ENCODE assay signal across 7 mouse cellular contexts in the genomic region with DNA sequence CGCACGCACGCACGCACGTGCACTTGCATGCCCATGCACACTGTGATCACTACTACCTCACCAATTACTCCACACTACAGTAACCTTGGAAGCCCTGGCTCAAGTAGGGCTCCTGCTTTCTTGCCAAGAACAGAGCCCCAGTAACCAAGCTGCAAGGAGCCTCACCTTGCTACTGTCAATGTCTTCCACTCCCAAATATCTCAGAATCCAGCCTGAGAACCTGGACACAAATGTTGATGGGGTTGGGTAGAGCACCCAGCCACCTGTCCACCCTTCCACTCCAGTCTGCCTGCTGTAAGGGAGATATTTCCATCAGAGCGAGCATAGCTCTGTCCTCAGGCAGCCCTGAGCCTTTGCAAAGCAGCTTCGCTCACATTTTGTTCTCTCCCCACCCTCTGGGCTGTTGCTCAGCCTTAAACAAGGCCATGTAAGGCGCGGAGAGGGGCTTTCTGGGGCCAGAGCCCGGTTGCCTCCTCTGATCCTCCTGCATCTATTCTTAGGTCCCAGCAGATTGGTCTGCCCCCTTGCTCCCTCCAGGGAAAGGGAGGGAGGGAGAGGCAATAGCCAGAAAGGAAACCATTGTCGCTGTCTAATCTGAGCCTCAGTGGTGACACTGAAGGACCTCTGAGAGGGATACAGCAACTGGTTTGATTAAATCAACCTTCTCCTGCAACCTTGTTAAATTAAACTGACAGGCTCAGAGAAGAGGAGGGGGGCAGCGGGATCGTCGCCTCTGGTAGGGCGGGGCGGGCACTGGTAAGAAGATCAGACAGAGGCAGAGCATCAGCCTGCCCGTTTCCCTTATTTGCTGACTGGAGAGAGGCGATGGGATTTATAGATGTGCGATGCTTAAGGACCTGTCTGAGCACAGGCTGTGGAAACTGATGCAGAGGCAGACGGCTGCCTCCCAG. TPM values are rescaled to one million over a fixed set of nuclear protein-coding genes. Genes with fewer than 3 reads are reported as not detected.
DNase-seq lines count a peak whose midpoint lies in the region; ATAC-seq and TF ChIP-seq lines count a peak whose summit lies in the region.

No protein-coding gene starts in this region.

- H3K9me3 ChIP-seq in lung, embryonic 16.5 days (ENCODE audit: control insufficient read depth, low read length): no peaks in the 10 kb centered on the region
- H3K9me3 ChIP-seq in lung, postnatal 0 days (ENCODE audit: low read length): no peaks in the 10 kb centered on the region
- no peaks in the 10 kb centered on the region for H3K9me3 ChIP-seq in embryonic facial prominence, embryonic 11.5 days (replicated peaks; ENCODE audit: control insufficient read depth, low read length)
- no peaks in the 10 kb centered on the region for H3K9me3 ChIP-seq in hindbrain, embryonic 10.5 days
- no peaks in the 10 kb centered on the region for H3K9me3 ChIP-seq in neural tube, embryonic 12.5 days

- TF ChIP-seq EP300 in lung, postnatal 0 days (IDR thresholded peaks at IDR 0.05): no peak

- peak; percentile 39 for ATAC-seq in lung, embryonic 16.5 days (ENCODE audit: low read depth)
- no peak for ATAC-seq in lung, postnatal 0 days
- ATAC-seq in embryonic facial prominence, embryonic 11.5 days (replicated peaks; ENCODE audit: insufficient number of reproducible peaks, low FRiP score, low TSS enrichment, low read depth): peak; percentile 26
- peak; percentile 48; the same call in 1 of the 2 replicates for ATAC-seq in neural tube, embryonic 12.5 days (ENCODE audit: low FRiP score, low read depth)
- no peak for ATAC-seq in erythroid progenitor cell, adult 5-6 weeks (replicated peaks; ENCODE audit: low FRiP score, poor library complexity, severe bottlenecking)

- WGBS in lung, embryonic 16.5 days: 35% methylated on average over 20 of the region's 20 CpGs
- WGBS in lung, postnatal 0 days: 41% methylated on average over 19 of the region's 20 CpGs
- 27% methylated on average over 20 of the region's 20 CpGs for WGBS in embryonic facial prominence, embryonic 11.5 days
- WGBS in hindbrain, embryonic 10.5 days: 36% methylated on average over 20 of the region's 20 CpGs
- WGBS in neural tube, embryonic 12.5 days: 37% methylated on average over 20 of the region's 20 CpGs

- no peak for DNase-seq in lung, postnatal 0 days (ENCODE audit: low spot score)
- DNase-seq in embryonic facial prominence, embryonic 11.5 days (ENCODE audit: low spot score): no peak
- no peak for DNase-seq in hindbrain, embryonic 10.5 days (ENCODE audit: low spot score)
- DNase-seq in gastrocnemius, adult 18-20 months (ENCODE audit: low spot score): no peak

- H3K27me3 ChIP-seq in lung, embryonic 16.5 days (ENCODE audit: control insufficient read depth, insufficient read depth, low read depth, low read length): peaks cover 2% of the 10 kb centered on the region
- H3K27me3 ChIP-seq in lung, postnatal 0 days (replicated peaks; ENCODE audit: insufficient read depth, low read length): 0 out of 2 replicates have a peak, but pooled peaks cover 5% of the 10 kb centered on the region
- no peaks in the 10 kb centered on the region for H3K27me3 ChIP-seq in embryonic facial prominence, embryonic 11.5 days (ENCODE audit: control insufficient read depth, insufficient read depth, low read length)
- H3K27me3 ChIP-seq in hindbrain, embryonic 10.5 days (ENCODE audit: insufficient read depth, poor library complexity, severe bottlenecking): peaks cover 41% of the 10 kb centered on the region
- H3K27me3 ChIP-seq in neural tube, embryonic 12.5 days (replicated peaks): peaks cover 3% of the 10 kb centered on the region; the same call in 1 of the 2 replicates

- no peak overlapping the region for H3K27ac ChIP-seq in lung, embryonic 16.5 days (ENCODE audit: low read length)
- H3K27ac ChIP-seq in lung, postnatal 0 days (ENCODE audit: low read length): no peak overlapping the region
- no peak overlapping the region for H3K27ac ChIP-seq in embryonic facial prominence, embryonic 11.5 days (replicated peaks; ENCODE audit: low read depth, low read length)
- peak overlapping the region; percentile 80 for H3K27ac ChIP-seq in hindbrain, embryonic 10.5 days
- no peak overlapping the region; the same call in 1 of the 2 replicates for H3K27ac ChIP-seq in neural tube, embryonic 12.5 days

- H3K9ac ChIP-seq in lung, embryonic 16.5 days (ENCODE audit: low read length): no peak overlapping the region
- no peak overlapping the region for H3K9ac ChIP-seq in lung, postnatal 0 days (replicated peaks; ENCODE audit: low read depth)
- H3K9ac ChIP-seq in embryonic facial prominence, embryonic 11.5 days (replicated peaks; ENCODE audit: low read length): 0 out of 2 replicates have a peak overlapping the region, but pooled peaks have one; percentile 3
- H3K9ac ChIP-seq in neural tube, embryonic 12.5 days: peak overlapping the region; percentile 23; the same call in 1 of the 2 replicates

- H3K4me3 ChIP-seq in lung, embryonic 16.5 days (ENCODE audit: low read length): no peak overlapping the region
- no peak overlapping the region for H3K4me3 ChIP-seq in lung, postnatal 0 days (ENCODE audit: low read depth, low read length)
- no peak overlapping the region for H3K4me3 ChIP-seq in embryonic facial prominence, embryonic 11.5 days (ENCODE audit: low read depth, low read length)
- H3K4me3 ChIP-seq in hindbrain, embryonic 10.5 days: peak overlapping the region; percentile 30
- H3K4me3 ChIP-seq in neural tube, embryonic 12.5 days: no peak overlapping the region

- TF ChIP-seq CTCF in lung, postnatal 0 days (IDR thresholded peaks at IDR 0.05): no peak

- H3K36me3 ChIP-seq in lung, embryonic 16.5 days (ENCODE audit: control insufficient read depth, insufficient read depth, low read length): no peaks in the 10 kb centered on the region
- no peaks in the 10 kb centered on the region for H3K36me3 ChIP-seq in lung, postnatal 0 days (ENCODE audit: insufficient read depth, low read length)
- no peaks in the 10 kb centered on the region for H3K36me3 ChIP-seq in embryonic facial prominence, embryonic 11.5 days (replicated peaks; ENCODE audit: control insufficient read depth, insufficient read depth, low read depth, low read length)
- no peaks in the 10 kb centered on the region for H3K36me3 ChIP-seq in hindbrain, embryonic 10.5 days
- H3K36me3 ChIP-seq in neural tube, embryonic 12.5 days: no peaks in the 10 kb centered on the region

- H3K4me1 ChIP-seq in lung, embryonic 16.5 days (replicated peaks; ENCODE audit: control insufficient read depth, insufficient read depth, low read length): peaks cover 6% of the 10 kb centered on the region
- no peaks in the 10 kb centered on the region for H3K4me1 ChIP-seq in lung, postnatal 0 days (ENCODE audit: insufficient read depth, low read depth, low read length)
- H3K4me1 ChIP-seq in embryonic facial prominence, embryonic 11.5 days (ENCODE audit: control insufficient read depth, insufficient read depth, low read length): peaks cover 3% of the 10 kb centered on the region
- peaks cover 31% of the 10 kb centered on the region for H3K4me1 ChIP-seq in hindbrain, embryonic 10.5 days (replicated peaks)
- H3K4me1 ChIP-seq in neural tube, embryonic 12.5 days: peaks cover 26% of the 10 kb centered on the region

- H3K4me2 ChIP-seq in lung, embryonic 16.5 days (ENCODE audit: low read depth, low read length): no peak overlapping the region
- no peak overlapping the region for H3K4me2 ChIP-seq in lung, postnatal 0 days (replicated peaks; ENCODE audit: low read depth, low read length)
- H3K4me2 ChIP-seq in embryonic facial prominence, embryonic 11.5 days (ENCODE audit: low read depth, low read length): peak overlapping the region; percentile 13
- peak overlapping the region; percentile 44 for H3K4me2 ChIP-seq in neural tube, embryonic 12.5 days (replicated peaks)

RNA-seq across cellular contexts. Expression of a gene that starts 8.4 kb away (rescaled TPM):
- polyA plus RNA-seq in lung, embryonic 16.5 days (2015; fragmentation: Nextera tagmentation; extraction: Ambion mirVana): 36.5 and 37.0 TPM in 2 replicates
- polyA plus RNA-seq in lung, postnatal 0 days (2015; fragmentation: Nextera tagmentation; extraction: Ambion mirVana): 15.0 and 16.2 TPM in 2 replicates
- polyA plus RNA-seq in embryonic facial prominence, embryonic 11.5 days (2014; fragmentation: Nextera tagmentation; extraction: Ambion mirVana): 49.5 and 56.8 TPM in 2 replicates
- 42.0 and 49.6 TPM in 2 replicates for polyA plus RNA-seq in hindbrain, embryonic 10.5 days (2016; fragmentation: Nextera tagmentation; extraction: Ambion mirVana)
- 33.8 and 34.6 TPM in 2 replicates for polyA plus RNA-seq in neural tube, embryonic 12.5 days (2016; fragmentation: Nextera tagmentation; extraction: Ambion mirVana)
- 10 to 100 TPM in 1 of 2 experiments, 1 to 10 TPM in 1; 8.7 to 11.0 TPM for total RNA-seq in gastrocnemius, adult 18-20 months (2021)
- 21.3 and 28.1 TPM in 2 replicates for total RNA-seq in erythroid progenitor cell, adult 5-6 weeks (2015; ENCODE audit: low replicate concordance)
- total RNA-seq in erythroid progenitor cell, adult 5-6 weeks (2017; ENCODE audit: low replicate concordance): 25.4 and 33.1 TPM in 2 replicates

RNA-seq across cellular contexts. Expression of a gene that starts 8.7 kb away (rescaled TPM):
- polyA plus RNA-seq in lung, embryonic 16.5 days (2015; fragmentation: Nextera tagmentation; extraction: Ambion mirVana): 2.4 and 2.5 TPM in 2 replicates
- 2.7 and 3.9 TPM in 2 replicates for polyA plus RNA-seq in lung, postnatal 0 days (2015; fragmentation: Nextera tagmentation; extraction: Ambion mirVana)
- polyA plus RNA-seq in embryonic facial prominence, embryonic 11.5 days (2014; fragmentation: Nextera tagmentation; extraction: Ambion mirVana): 0.80 and 1.3 TPM in 2 replicates
- 2.1 and 4.3 TPM in 2 replicates for polyA plus RNA-seq in hindbrain, embryonic 10.5 days (2016; fragmentation: Nextera tagmentation; extraction: Ambion mirVana)
- polyA plus RNA-seq in neural tube, embryonic 12.5 days (2016; fragmentation: Nextera tagmentation; extraction: Ambion mirVana): 3.9 and 5.6 TPM in 2 replicates
- 1 to 10 TPM; 2.4 to 2.7 TPM for total RNA-seq in gastrocnemius, adult 18-20 months (2021)
- not detected in 2 replicates for total RNA-seq in erythroid progenitor cell, adult 5-6 weeks (2015; ENCODE audit: low replicate concordance)
- total RNA-seq in erythroid progenitor cell, adult 5-6 weeks (2017; ENCODE audit: low replicate concordance): not detected in 2 replicates

Comparison
In these comparisons a context has a peak if more than half of its experiments do, and no peak if none do; other contexts are left out.
1. ATAC-seq: peak in lung, embryonic 16.5 days (single experiment), embryonic facial prominence, embryonic 11.5 days (single experiment) and neural tube, embryonic 12.5 days (single experiment); none in lung, postnatal 0 days (single experiment) and erythroid progenitor cell, adult 5-6 weeks (single experiment).
2. H3K4me2 ChIP-seq: peak in embryonic facial prominence, embryonic 11.5 days (single experiment) and neural tube, embryonic 12.5 days (single experiment); none in lung, embryonic 16.5 days (single experiment) and lung, postnatal 0 days (single experiment).
3. H3K9ac ChIP-seq: peak in embryonic facial prominence, embryonic 11.5 days (single experiment) and neural tube, embryonic 12.5 days (single experiment); none in lung, embryonic 16.5 days (single experiment) and lung, postnatal 0 days (single experiment).